Mouse (Mus musculus): ENCODE results near the gene Mpzl3. TPM values are rescaled to one million over a fixed set of nuclear protein-coding genes. Genes with fewer than 3 reads are reported as not detected.

The Mpzl3 gene
- total and polyA plus RNA-seq, 2 experiments from 2014 or later, result 0.68 to 3.1 TPM

GRCm38 (mm10) chr9:45118552-45118951 lies 63.6 kb downstream of the Mpzl3 start:
- WGBS, result 27% methylated on average over 10 of the region's 10 CpGs

GRCm38 (mm10) chr9:45119316-45119953 lies 64.4 kb downstream of the Mpzl3 start:
- H3K27me3 ChIP-seq (ENCODE audit: control insufficient read depth, insufficient read depth, low read length), result peaks cover 11% of the 10 kb centered on the region; the same call in 1 of the 2 replicates
- no peak overlapping the region for H3K9ac ChIP-seq (replicated peaks; ENCODE audit: low read depth, low read length)
- WGBS, result 90% methylated on average over 8 of the region's 8 CpGs
- ATAC-seq (ENCODE audit: insufficient read depth, low read depth) (no peak), DNase-seq (ENCODE audit: low spot score) (no peak)
- H3K36me3 ChIP-seq (replicated peaks; ENCODE audit: control insufficient read depth, insufficient read depth, low read length), result no peaks in the 10 kb centered on the region
- H3K4me1 ChIP-seq (ENCODE audit: control insufficient read depth, insufficient read depth), result 0 out of 2 replicates have a peak, but pooled peaks cover 7% of the 10 kb centered on the region
- TF ChIP-seq CTCF (IDR thresholded peaks at IDR 0.05; ENCODE audit: low read depth), result no peak
- no peak for TF ChIP-seq EP300 (IDR thresholded peaks at IDR 0.05; ENCODE audit: low read depth)
- no peak overlapping the region for H3K4me2 ChIP-seq (ENCODE audit: low read depth, low read length)
- no peak overlapping the region for H3K4me3 ChIP-seq (ENCODE audit: low read depth, low read length)
- H3K27ac ChIP-seq (ENCODE audit: low read depth), result no peak overlapping the region
- no peaks in the 10 kb centered on the region for H3K9me3 ChIP-seq (replicated peaks; ENCODE audit: control insufficient read depth, low read length)

More at GRCm38 (mm10) chr9:45118552-45118951, 63.6 kb downstream of the Mpzl3 start:
- Histone ChIP-seq H3K36me3 (replicated peaks; ENCODE audit: control insufficient read depth, insufficient read depth, low read length) (no peaks in the 10 kb centered on the region), H3K4me2 (ENCODE audit: low read depth, low read length) (peak overlapping the region; percentile 63), H3K4me1 (ENCODE audit: control insufficient read depth, insufficient read depth) (0 out of 2 replicates have a peak, but pooled peaks cover 7% of the 10 kb centered on the region), H3K4me3 (ENCODE audit: low read depth, low read length) (peak overlapping the region; percentile 48; the same call in 1 of the 2 replicates), H3K9me3 (replicated peaks; ENCODE audit: control insufficient read depth, low read length) (no peaks in the 10 kb centered on the region), H3K27ac (ENCODE audit: low read depth) (no peak overlapping the region), H3K27me3 (ENCODE audit: control insufficient read depth, insufficient read depth, low read length) (peaks cover 7% of the 10 kb centered on the region; the same call in 1 of the 2 replicates), H3K9ac (replicated peaks; ENCODE audit: low read depth, low read length) (no peak overlapping the region)
- ATAC-seq (ENCODE audit: insufficient read depth, low read depth) (no peak), DNase-seq (ENCODE audit: low spot score) (no peak)
- TF ChIP-seq EP300 (IDR thresholded peaks at IDR 0.05; ENCODE audit: low read depth) (no peak), CTCF (IDR thresholded peaks at IDR 0.05; ENCODE audit: low read depth) (no peak)

- Histone ChIP-seq H3K9me3 (replicated peaks; ENCODE audit: control insufficient read depth, low read length) (no peaks in the 10 kb centered on the region), H3K4me1 (ENCODE audit: control insufficient read depth, insufficient read depth) (0 out of 2 replicates have a peak, but pooled peaks cover 7% of the 10 kb centered on the region)
Measured at GRCm38 (mm10) chr9:45119954-45120530, 65.1 kb downstream of the Mpzl3 start.

GRCm38 (mm10) chr9:45120567-45120966 lies 65.6 kb downstream of the Mpzl3 start:
- H3K4me1 ChIP-seq (ENCODE audit: control insufficient read depth, insufficient read depth), result 0 out of 2 replicates have a peak, but pooled peaks cover 7% of the 10 kb centered on the region
- H3K9ac ChIP-seq (replicated peaks; ENCODE audit: low read depth, low read length), result no peak overlapping the region
- no peak overlapping the region for H3K4me2 ChIP-seq (ENCODE audit: low read depth, low read length)
- TF ChIP-seq CTCF (IDR thresholded peaks at IDR 0.05; ENCODE audit: low read depth) (no peak), EP300 (IDR thresholded peaks at IDR 0.05; ENCODE audit: low read depth) (no peak)
- DNase-seq (ENCODE audit: low spot score) (no peak), ATAC-seq (ENCODE audit: insufficient read depth, low read depth) (no peak)
- H3K36me3 ChIP-seq (replicated peaks; ENCODE audit: control insufficient read depth, insufficient read depth, low read length), result no peaks in the 10 kb centered on the region
- H3K27me3 ChIP-seq (ENCODE audit: control insufficient read depth, insufficient read depth, low read length), result peaks cover 9% of the 10 kb centered on the region; the same call in 1 of the 2 replicates
- no peaks in the 10 kb centered on the region for H3K9me3 ChIP-seq (replicated peaks; ENCODE audit: control insufficient read depth, low read length)
- no peak overlapping the region for H3K27ac ChIP-seq (ENCODE audit: low read depth)
- H3K4me3 ChIP-seq (ENCODE audit: low read depth, low read length), result no peak overlapping the region
- 84% methylated on average over 6 of the region's 6 CpGs for WGBS

More at GRCm38 (mm10) chr9:45119954-45120530, 65.1 kb downstream of the Mpzl3 start:
- H3K27ac ChIP-seq (ENCODE audit: low read depth), result no peak overlapping the region
- DNase-seq (ENCODE audit: low spot score) (no peak), ATAC-seq (ENCODE audit: insufficient read depth, low read depth) (no peak)
- H3K27me3 ChIP-seq (ENCODE audit: control insufficient read depth, insufficient read depth, low read length), result peaks cover 12% of the 10 kb centered on the region; the same call in 1 of the 2 replicates
- WGBS, result 81% methylated on average over 14 of the region's 14 CpGs
- H3K4me2 ChIP-seq (ENCODE audit: low read depth, low read length), result no peak overlapping the region
- H3K36me3 ChIP-seq (replicated peaks; ENCODE audit: control insufficient read depth, insufficient read depth, low read length), result no peaks in the 10 kb centered on the region
- no peak overlapping the region for H3K9ac ChIP-seq (replicated peaks; ENCODE audit: low read depth, low read length)
- H3K4me3 ChIP-seq (ENCODE audit: low read depth, low read length), result no peak overlapping the region
- no peak for TF ChIP-seq CTCF (IDR thresholded peaks at IDR 0.05; ENCODE audit: low read depth)

GRCm38 (mm10) chr9:45121001-45121400 lies 66.0 kb downstream of the Mpzl3 start:
- no peak for TF ChIP-seq EP300 (IDR thresholded peaks at IDR 0.05; ENCODE audit: low read depth)
- no peak for TF ChIP-seq CTCF (IDR thresholded peaks at IDR 0.05; ENCODE audit: low read depth)
- DNase-seq (ENCODE audit: low spot score) (no peak), ATAC-seq (ENCODE audit: insufficient read depth, low read depth) (no peak)
- 51% methylated on average over 6 of the region's 6 CpGs for WGBS
- no peak overlapping the region for H3K9ac ChIP-seq (replicated peaks; ENCODE audit: low read depth, low read length)
- H3K27ac ChIP-seq (ENCODE audit: low read depth), result no peak overlapping the region
- H3K27me3 ChIP-seq (ENCODE audit: control insufficient read depth, insufficient read depth, low read length), result 0 out of 2 replicates have a peak, but pooled peaks cover 8% of the 10 kb centered on the region
- H3K9me3 ChIP-seq (replicated peaks; ENCODE audit: control insufficient read depth, low read length), result no peaks in the 10 kb centered on the region
- H3K36me3 ChIP-seq (replicated peaks; ENCODE audit: control insufficient read depth, insufficient read depth, low read length), result no peaks in the 10 kb centered on the region
- 0 out of 2 replicates have a peak, but pooled peaks cover 7% of the 10 kb centered on the region for H3K4me1 ChIP-seq (ENCODE audit: control insufficient read depth, insufficient read depth)
- no peak overlapping the region for H3K4me2 ChIP-seq (ENCODE audit: low read depth, low read length)
- no peak overlapping the region for H3K4me3 ChIP-seq (ENCODE audit: low read depth, low read length)

Data from heart, postnatal 0 days (tissue).